Mouse (Mus musculus) liver, embryonic 11.5 days (tissue): ENCODE results near the gene Yaf2. TPM values are rescaled to one million over a fixed set of nuclear protein-coding genes. Genes with fewer than 3 reads are reported as not detected.

Source experiments
- ATAC-seq: fragments of 200-750 bp; cut with Nextera tagmentation; replicated peaks from 2 replicates; pipeline ENCODE4 v1.8.0; 2017; ENCODE audit warnings: moderate number of reproducible peaks, mild to moderate bottlenecking, moderate TSS enrichment, moderate library complexity; ENCODE audit not compliant: low FRiP score
- DNase-seq: peaks from one replicate; pipeline ENCODE4 v3.0.0-alpha.2; 2017; ENCODE audit warnings: low spot score
- H3K27ac ChIP-seq: fragments of 300-500 bp; sonication (generic); 2 replicates; pipeline ENCODE4 v1.5.1; 2014; ENCODE audit warnings: mild to moderate bottlenecking, low read depth, low read length, control low read depth
- H3K27me3 ChIP-seq: fragments of 300-500 bp; sonication (generic); replicated peaks from 2 replicates; pipeline ENCODE4 v1.6.1; 2014; ENCODE audit warnings: low read length, mixed read lengths; ENCODE audit not compliant: control insufficient read depth, insufficient read depth
- H3K36me3 ChIP-seq: fragments of 300-500 bp; sonication (generic); 2 replicates; pipeline ENCODE4 v1.6.1; 2014; ENCODE audit warnings: mild to moderate bottlenecking, low read length, moderate library complexity, mixed read lengths; ENCODE audit not compliant: control insufficient read depth, insufficient read depth
- H3K4me1 ChIP-seq: fragments of 300-500 bp; sonication (generic); replicated peaks from 2 replicates; pipeline ENCODE4 v1.6.1; 2014; ENCODE audit warnings: low read length, mixed read lengths; ENCODE audit not compliant: control insufficient read depth, insufficient read depth
- H3K4me2 ChIP-seq: fragments of 300-500 bp; sonication (generic); 2 replicates; pipeline ENCODE4 v1.6.1; 2014; ENCODE audit warnings: mild to moderate bottlenecking, control low read depth, moderate library complexity
- H3K4me3 ChIP-seq: fragments of 300-500 bp; sonication (generic); 2 replicates; pipeline ENCODE4 v1.5.1; 2014; ENCODE audit warnings: low read depth, low read length, control low read depth
- H3K9ac ChIP-seq: fragments of 300-500 bp; sonication (generic); 2 replicates; pipeline ENCODE4 v1.6.1; 2014; ENCODE audit warnings: low read depth, low read length, control low read depth
- H3K9me3 ChIP-seq: fragments of 300-500 bp; sonication (generic); 2 replicates; pipeline ENCODE4 v1.6.1; 2016; ENCODE audit warnings: low read length, inconsistent platforms, mixed read lengths; ENCODE audit not compliant: control insufficient read depth
- WGBS: fragments of 180-500 bp; shearing (Covaris S2); extraction: QIAGEN DNeasy Blood & Tissue Kit; methylation state at CpG from one replicate; pipeline ENCODE4 v1.1.7; 2014; 5-methylcytosine and 5-hydroxymethylcytosine counted together
- polyA plus RNA-seq: library from polyadenylated mRNA; unstranded; fragments of >200 nt; fragmentation: Nextera tagmentation; extraction: Ambion mirVana; gene quantifications from 2 replicates; pipeline ENCODE4 v1.2.1, GENCODE M21; 2014

The Yaf2 gene
- polyA plus RNA-seq, 1 experiment from 2014 or later = 75.1 TPM

- 87% methylated on average over 8 of the region's 8 CpGs for whole genome bisulfite sequencing
- no peak overlapping the region for H3K4me3 ChIP-seq
- DNase-seq (no peak), ATAC-seq (no peak)
- H3K4me2 ChIP-seq = no peak overlapping the region
- H3K27me3 ChIP-seq = no peaks in the 10 kb centered on the region
- no peaks in the 10 kb centered on the region for H3K36me3 ChIP-seq
- no peak overlapping the region for H3K27ac ChIP-seq
- no peaks in the 10 kb centered on the region for H3K9me3 ChIP-seq
- no peak overlapping the region for H3K9ac ChIP-seq
- peaks cover 8% of the 10 kb centered on the region for H3K4me1 ChIP-seq
These were observed 69.3 kb downstream of the Yaf2 start for GRCm38 (mm10) chr15:93267479-93267878.

DNA sequence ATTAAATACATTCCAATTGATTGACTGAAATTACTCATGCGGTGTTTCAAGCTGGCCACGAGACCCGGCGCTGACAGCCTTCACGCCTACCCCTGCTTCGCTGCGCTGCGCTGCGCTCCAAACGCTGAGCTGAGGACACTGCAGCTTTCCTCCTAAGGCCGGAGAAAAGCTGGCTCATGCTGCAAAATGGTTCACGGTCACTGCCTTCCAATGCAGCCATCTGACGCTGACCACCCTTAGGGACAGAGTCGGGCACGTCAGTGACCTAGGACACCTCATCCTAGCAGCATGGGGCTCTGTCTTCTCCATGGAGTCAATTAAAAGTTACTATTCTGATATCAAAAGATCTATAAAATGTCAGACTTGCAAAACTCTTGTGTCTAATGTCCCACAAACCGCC lies 70.4 kb downstream of the Yaf2 start:
- H3K4me3 ChIP-seq = no peak overlapping the region
- peaks cover 2% of the 10 kb centered on the region; the same call in 1 of the 2 replicates for H3K36me3 ChIP-seq
- 90% methylated on average over 16 of the region's 16 CpGs for WGBS
- H3K27me3 ChIP-seq = no peaks in the 10 kb centered on the region
- H3K4me2 ChIP-seq = no peak overlapping the region
- no peaks in the 10 kb centered on the region for H3K9me3 ChIP-seq
- DNase-seq (no peak), ATAC-seq (no peak)
- H3K27ac ChIP-seq = no peak overlapping the region
- H3K4me1 ChIP-seq = peaks cover 8% of the 10 kb centered on the region
- no peak overlapping the region for H3K9ac ChIP-seq

GRCm38 (mm10) chr15:93265728-93266127 lies 71.0 kb downstream of the Yaf2 start:
- Histone ChIP-seq H3K27ac (no peak overlapping the region), H3K4me3 (no peak overlapping the region), H3K9ac (no peak overlapping the region), H3K4me2 (no peak overlapping the region), H3K4me1 (peaks cover 7% of the 10 kb centered on the region), H3K27me3 (no peaks in the 10 kb centered on the region), H3K36me3 (peaks cover 7% of the 10 kb centered on the region; the same call in 1 of the 2 replicates), H3K9me3 (no peaks in the 10 kb centered on the region)
- no peak for ATAC-seq
- whole genome bisulfite sequencing = 72% methylated on average over 2 of the region's 2 CpGs
- no peak for DNase-seq

DNA sequence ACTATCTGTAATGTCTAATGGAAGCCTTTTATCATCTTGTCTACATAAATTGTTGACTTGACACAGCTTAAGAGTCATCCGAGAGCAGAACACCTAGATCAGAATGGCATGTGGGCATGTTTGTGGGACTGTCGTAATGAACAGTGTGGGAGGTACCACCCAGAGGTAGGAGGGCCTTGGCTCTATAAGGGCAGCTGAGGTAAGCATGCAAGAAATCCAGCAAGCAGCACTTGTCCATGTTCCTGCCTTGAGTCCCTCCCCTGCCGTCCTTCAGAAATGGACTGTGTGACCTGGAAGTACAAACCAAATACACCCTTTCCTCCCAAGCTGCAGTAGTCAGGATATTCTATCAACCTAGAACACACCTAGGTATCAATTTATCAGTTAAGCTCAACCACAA lies 71.5 kb downstream of the Yaf2 start:
- H3K4me3 ChIP-seq = no peak overlapping the region
- ATAC-seq = no peak
- no peak overlapping the region for H3K27ac ChIP-seq
- 73% methylated on average over 3 of the region's 3 CpGs for WGBS
- no peak overlapping the region for H3K9ac ChIP-seq
- H3K9me3 ChIP-seq = no peaks in the 10 kb centered on the region
- peaks cover 2% of the 10 kb centered on the region; the same call in 1 of the 2 replicates for H3K4me1 ChIP-seq
- no peak for DNase-seq
- H3K27me3 ChIP-seq = no peaks in the 10 kb centered on the region
- peaks cover 7% of the 10 kb centered on the region; the same call in 1 of the 2 replicates for H3K36me3 ChIP-seq
- no peak overlapping the region for H3K4me2 ChIP-seq

DNA sequence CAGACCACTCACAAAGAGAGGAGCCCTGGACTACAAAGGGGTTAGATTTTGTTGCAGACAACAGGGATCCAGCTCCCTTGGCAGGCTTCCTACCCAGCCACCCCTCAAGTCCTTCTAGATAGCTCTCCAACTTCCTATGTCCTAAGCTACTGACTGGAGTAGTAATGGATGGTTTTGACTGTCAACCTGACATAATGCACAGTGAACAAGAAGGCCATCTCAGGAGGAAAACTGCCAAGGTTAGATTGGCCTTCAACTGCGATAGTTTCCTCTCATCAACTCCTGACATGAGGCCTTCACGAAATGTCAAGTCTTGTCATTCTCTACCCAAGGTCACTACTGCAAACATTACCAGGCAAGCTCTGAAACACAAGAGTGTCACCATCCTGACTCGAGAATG lies 72.5 kb downstream of the Yaf2 start:
- 89% methylated on average over 3 of the region's 3 CpGs for WGBS
- Histone ChIP-seq H3K27ac (no peak overlapping the region), H3K27me3 (no peaks in the 10 kb centered on the region), H3K4me3 (no peak overlapping the region), H3K36me3 (peaks cover 7% of the 10 kb centered on the region; the same call in 1 of the 2 replicates), H3K4me1 (0 out of 2 replicates have a peak, but pooled peaks cover 2% of the 10 kb centered on the region), H3K4me2 (no peak overlapping the region), H3K9me3 (no peaks in the 10 kb centered on the region), H3K9ac (no peak overlapping the region)
- no peak for ATAC-seq
- DNase-seq = no peak

- 88% methylated on average over 7 of the region's 7 CpGs for WGBS
- Histone ChIP-seq H3K27me3 (no peaks in the 10 kb centered on the region), H3K9ac (no peak overlapping the region), H3K4me1 (0 out of 2 replicates have a peak, but pooled peaks cover 2% of the 10 kb centered on the region), H3K4me3 (no peak overlapping the region), H3K9me3 (no peaks in the 10 kb centered on the region), H3K36me3 (peaks cover 7% of the 10 kb centered on the region; the same call in 1 of the 2 replicates), H3K4me2 (no peak overlapping the region), H3K27ac (no peak overlapping the region)
- DNase-seq = no peak
- ATAC-seq = no peak
These were observed 73.2 kb downstream of the Yaf2 start for GRCm38 (mm10) chr15:93263566-93263965.

DNA sequence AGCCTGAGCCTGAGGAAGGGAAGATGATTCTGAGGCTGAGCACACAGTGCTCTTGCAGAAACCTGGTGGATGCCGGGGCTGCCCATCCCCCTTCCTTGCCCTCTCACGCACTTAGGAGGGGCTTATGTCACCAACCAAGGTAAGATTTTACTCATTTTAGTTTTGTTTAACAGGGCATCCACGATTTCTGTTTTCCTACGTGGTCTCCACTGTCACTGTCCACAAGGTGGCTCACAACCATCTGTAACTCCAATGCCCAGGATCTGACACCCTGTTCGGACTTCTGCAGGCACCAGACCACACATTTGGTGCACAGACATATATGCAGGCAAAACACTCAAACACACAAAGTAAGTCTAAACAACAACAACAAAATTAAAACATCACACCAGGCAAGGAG lies 73.9 kb downstream of the Yaf2 start:
- Histone ChIP-seq H3K4me3 (no peak overlapping the region), H3K4me1 (0 out of 2 replicates have a peak, but pooled peaks cover 2% of the 10 kb centered on the region), H3K27ac (no peak overlapping the region), H3K4me2 (no peak overlapping the region), H3K27me3 (no peaks in the 10 kb centered on the region), H3K9me3 (no peaks in the 10 kb centered on the region), H3K9ac (no peak overlapping the region), H3K36me3 (peaks cover 12% of the 10 kb centered on the region)
- 66% methylated on average over 5 of the region's 5 CpGs for WGBS
- no peak for DNase-seq
- no peak; the same call in 1 of the 2 replicates for ATAC-seq

GRCm38 (mm10) chr15:93262274-93262673 lies 74.5 kb downstream of the Yaf2 start:
- Histone ChIP-seq H3K4me3 (no peak overlapping the region), H3K27me3 (no peaks in the 10 kb centered on the region), H3K9ac (no peak overlapping the region), H3K27ac (no peak overlapping the region), H3K4me1 (no peaks in the 10 kb centered on the region), H3K9me3 (no peaks in the 10 kb centered on the region), H3K36me3 (peaks cover 12% of the 10 kb centered on the region), H3K4me2 (no peak overlapping the region)
- no peak for DNase-seq
- 89% methylated on average over 5 of the region's 5 CpGs for WGBS
- ATAC-seq = no peak

GRCm38 (mm10) chr15:93259933-93260332 lies 76.8 kb downstream of the Yaf2 start:
- Histone ChIP-seq H3K27me3 (no peaks in the 10 kb centered on the region), H3K4me1 (no peaks in the 10 kb centered on the region), H3K4me2 (no peak overlapping the region), H3K9me3 (no peaks in the 10 kb centered on the region), H3K4me3 (no peak overlapping the region), H3K36me3 (peaks cover 14% of the 10 kb centered on the region), H3K9ac (no peak overlapping the region), H3K27ac (no peak overlapping the region)
- ATAC-seq (no peak), DNase-seq (no peak)
- 69% methylated on average over 8 of the region's 8 CpGs for WGBS
